Mouse (Mus musculus): ENCODE results near the gene Xxylt1. TPM values are rescaled to one million over a fixed set of nuclear protein-coding genes. Genes with fewer than 3 reads are reported as not detected.
"Not testable (repeated sequence)": the region's sequence is repeated elsewhere in the genome, so short reads cannot be mapped to it uniquely, and the experiment has no call there.

Xxylt1 gene
- polyA plus RNA-seq, 1 experiment from 2014 or later, result 19.1 TPM

DNA sequence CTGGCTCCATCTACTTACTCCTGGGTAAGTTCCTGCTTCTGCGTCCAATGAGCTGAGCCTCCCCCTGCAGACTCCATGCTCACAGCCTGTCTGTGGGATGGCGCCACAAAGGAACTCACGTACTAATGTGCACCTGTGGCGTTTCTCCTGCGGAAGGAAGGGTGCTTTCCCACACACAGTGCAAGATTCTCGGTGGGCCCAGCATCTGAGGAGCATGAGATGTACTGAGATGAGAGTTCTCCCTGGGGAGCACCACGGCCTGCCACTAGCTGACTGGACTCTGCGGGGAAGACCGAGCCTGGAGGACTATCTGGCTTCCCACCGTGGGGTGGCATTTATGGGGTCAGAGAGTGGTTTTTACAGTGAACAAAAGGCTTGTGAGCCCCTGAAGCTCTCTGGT is 69.0 kb downstream of the Xxylt1 start:
- DNase-seq (ENCODE audit: low spot score), result no peak
- no peak overlapping the region for H3K9ac ChIP-seq (ENCODE audit: low read depth, low read length)
- no peak for ATAC-seq (ENCODE audit: low read depth)
- H3K27me3 ChIP-seq (replicated peaks; ENCODE audit: control insufficient read depth, insufficient read depth, low read length), result no peaks in the 10 kb centered on the region
- no peaks in the 10 kb centered on the region for H3K36me3 ChIP-seq (ENCODE audit: control insufficient read depth, insufficient read depth, low read length)
- no peaks in the 10 kb centered on the region for H3K9me3 ChIP-seq (ENCODE audit: control insufficient read depth, low read length)
- H3K4me3 ChIP-seq (ENCODE audit: low read depth, low read length), result no peak overlapping the region
- no peak overlapping the region for H3K4me2 ChIP-seq (ENCODE audit: low read depth, low read length)
- H3K4me1 ChIP-seq (ENCODE audit: control insufficient read depth, insufficient read depth, low read length), result peaks cover 15% of the 10 kb centered on the region
- H3K27ac ChIP-seq (replicated peaks; ENCODE audit: low read depth, low read length), result no peak overlapping the region
- 86% methylated on average over 10 of the region's 10 CpGs for WGBS

DNA sequence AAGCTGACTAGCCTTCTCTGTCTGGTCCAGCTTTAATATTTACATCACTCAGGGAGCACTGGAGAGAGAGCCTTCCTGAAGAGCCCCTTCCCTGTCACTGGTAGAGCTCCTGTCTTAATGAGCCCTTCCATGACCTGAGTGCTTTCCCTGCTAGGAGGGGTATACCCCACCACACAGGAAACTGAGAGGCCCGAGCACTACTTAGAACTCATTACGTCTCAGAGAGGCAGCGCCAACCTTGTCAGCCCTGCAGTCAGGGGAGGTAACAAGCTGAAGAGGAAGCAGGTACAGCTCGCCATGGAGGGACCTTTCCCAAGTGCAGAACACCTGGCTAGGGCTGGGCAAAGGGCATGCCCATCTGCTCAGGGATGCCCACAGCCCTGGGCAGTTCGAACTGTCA is 70.8 kb downstream of the Xxylt1 start:
- Histone ChIP-seq H3K27me3 (replicated peaks; ENCODE audit: control insufficient read depth, insufficient read depth, low read length) (no peaks in the 10 kb centered on the region), H3K36me3 (ENCODE audit: control insufficient read depth, insufficient read depth, low read length) (no peaks in the 10 kb centered on the region), H3K4me1 (ENCODE audit: control insufficient read depth, insufficient read depth, low read length) (peaks cover 8% of the 10 kb centered on the region; the same call in 1 of the 2 replicates), H3K27ac (replicated peaks; ENCODE audit: low read depth, low read length) (no peak overlapping the region), H3K9ac (ENCODE audit: low read depth, low read length) (no peak overlapping the region), H3K9me3 (ENCODE audit: control insufficient read depth, low read length) (no peaks in the 10 kb centered on the region), H3K4me3 (ENCODE audit: low read depth, low read length) (no peak overlapping the region), H3K4me2 (ENCODE audit: low read depth, low read length) (no peak overlapping the region)
- WGBS, result 78% methylated on average over 5 of the region's 5 CpGs
- ATAC-seq (ENCODE audit: low read depth), result no peak
- no peak for DNase-seq (ENCODE audit: low spot score)

DNA sequence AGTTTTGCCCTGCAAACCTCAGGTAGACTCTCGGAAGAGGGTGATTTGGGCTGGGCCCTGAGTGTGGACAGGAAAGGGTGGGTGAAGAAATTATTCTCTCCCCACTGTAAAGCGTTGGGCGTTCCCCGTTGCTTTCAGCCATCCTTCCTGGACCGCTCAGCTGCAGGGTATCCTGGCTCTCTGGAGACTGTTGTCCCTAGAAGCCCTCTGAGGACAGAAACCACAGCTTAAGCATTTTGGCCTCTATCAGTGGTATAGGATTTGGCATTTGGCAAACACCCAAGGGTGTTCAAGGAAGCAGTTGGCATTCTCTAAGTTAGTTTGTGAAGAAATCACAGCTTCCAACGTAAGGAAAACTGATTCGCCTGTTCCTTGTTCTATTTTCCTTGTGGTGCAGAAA is 72.9 kb downstream of the Xxylt1 start:
- DNase-seq (ENCODE audit: low spot score) (peak; percentile 44), ATAC-seq (ENCODE audit: low read depth) (no peak)
- Histone ChIP-seq H3K9ac (ENCODE audit: low read depth, low read length) (no peak overlapping the region), H3K4me3 (ENCODE audit: low read depth, low read length) (no peak overlapping the region), H3K4me2 (ENCODE audit: low read depth, low read length) (no peak overlapping the region), H3K27ac (replicated peaks; ENCODE audit: low read depth, low read length) (peak overlapping the region; percentile 47; the same call in 1 of the 2 replicates), H3K27me3 (replicated peaks; ENCODE audit: control insufficient read depth, insufficient read depth, low read length) (no peaks in the 10 kb centered on the region), H3K4me1 (ENCODE audit: control insufficient read depth, insufficient read depth, low read length) (peaks cover 18% of the 10 kb centered on the region; the same call in 1 of the 2 replicates), H3K9me3 (ENCODE audit: control insufficient read depth, low read length) (no peaks in the 10 kb centered on the region), H3K36me3 (ENCODE audit: control insufficient read depth, insufficient read depth, low read length) (no peaks in the 10 kb centered on the region)
- 55% methylated on average over 7 of the region's 7 CpGs for WGBS

DNA sequence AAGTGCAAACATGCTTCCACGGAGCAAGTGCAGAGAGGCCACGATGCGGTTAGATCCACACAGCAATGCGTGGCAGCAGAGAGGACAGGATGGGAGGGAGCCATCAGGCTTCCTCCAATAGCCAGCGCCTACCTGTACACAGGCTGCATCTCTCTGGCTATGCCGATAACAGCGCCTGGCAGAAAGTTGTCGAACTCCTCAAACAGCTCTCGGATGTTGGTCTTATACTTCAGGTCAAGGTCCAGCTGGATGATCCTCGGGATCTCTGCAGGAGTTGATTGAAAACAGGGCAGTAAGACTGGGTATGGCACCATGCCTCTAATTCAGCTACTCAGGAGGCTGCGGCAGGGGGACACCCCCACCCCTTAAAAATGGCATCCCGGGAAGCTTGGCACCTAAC is 73.7 kb downstream of the Xxylt1 start:
- ATAC-seq (ENCODE audit: low read depth) (no peak), DNase-seq (ENCODE audit: low spot score) (no peak)
- no peak overlapping the region for H3K4me2 ChIP-seq (ENCODE audit: low read depth, low read length)
- no peaks in the 10 kb centered on the region for H3K9me3 ChIP-seq (ENCODE audit: control insufficient read depth, low read length)
- no peaks in the 10 kb centered on the region for H3K36me3 ChIP-seq (ENCODE audit: control insufficient read depth, insufficient read depth, low read length)
- 84% methylated on average over 12 of the region's 12 CpGs for WGBS
- peaks cover 24% of the 10 kb centered on the region; the same call in 1 of the 2 replicates for H3K4me1 ChIP-seq (ENCODE audit: control insufficient read depth, insufficient read depth, low read length)
- H3K4me3 ChIP-seq (ENCODE audit: low read depth, low read length), result no peak overlapping the region
- H3K27me3 ChIP-seq (replicated peaks; ENCODE audit: control insufficient read depth, insufficient read depth, low read length), result no peaks in the 10 kb centered on the region
- H3K9ac ChIP-seq (ENCODE audit: low read depth, low read length), result no peak overlapping the region
- no peak overlapping the region for H3K27ac ChIP-seq (replicated peaks; ENCODE audit: low read depth, low read length)

DNA sequence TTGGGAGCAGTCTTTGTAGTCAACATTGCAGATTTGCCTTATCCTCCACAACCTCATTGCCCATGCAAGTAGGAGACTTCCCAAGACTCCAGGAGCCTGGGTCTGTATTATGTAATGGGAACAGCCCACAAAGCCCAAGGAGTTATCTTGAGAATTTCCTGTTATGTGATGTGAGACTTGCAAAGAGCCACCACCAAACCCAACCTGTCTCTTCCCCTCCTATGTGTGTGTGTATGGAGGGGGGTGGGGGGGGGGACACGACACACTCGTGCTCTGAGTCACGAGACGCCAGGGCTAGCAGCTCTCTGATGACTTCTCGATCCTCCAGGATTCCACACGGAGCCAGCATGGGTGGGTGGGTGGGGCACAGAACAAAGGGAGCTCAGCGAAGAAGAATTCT is 75.5 kb downstream of the Xxylt1 start:
- Histone ChIP-seq H3K4me3 (ENCODE audit: low read depth, low read length) (no peak overlapping the region), H3K4me1 (ENCODE audit: control insufficient read depth, insufficient read depth, low read length) (peaks cover 24% of the 10 kb centered on the region; the same call in 1 of the 2 replicates), H3K27ac (replicated peaks; ENCODE audit: low read depth, low read length) (no peak overlapping the region), H3K9me3 (ENCODE audit: control insufficient read depth, low read length) (no peaks in the 10 kb centered on the region), H3K4me2 (ENCODE audit: low read depth, low read length) (no peak overlapping the region), H3K27me3 (replicated peaks; ENCODE audit: control insufficient read depth, insufficient read depth, low read length) (no peaks in the 10 kb centered on the region), H3K9ac (ENCODE audit: low read depth, low read length) (no peak overlapping the region), H3K36me3 (ENCODE audit: control insufficient read depth, insufficient read depth, low read length) (no peaks in the 10 kb centered on the region)
- WGBS, result 47% methylated on average over 7 of the region's 7 CpGs
- ATAC-seq (ENCODE audit: low read depth), result no peak
- DNase-seq (ENCODE audit: low spot score), result no peak

DNA sequence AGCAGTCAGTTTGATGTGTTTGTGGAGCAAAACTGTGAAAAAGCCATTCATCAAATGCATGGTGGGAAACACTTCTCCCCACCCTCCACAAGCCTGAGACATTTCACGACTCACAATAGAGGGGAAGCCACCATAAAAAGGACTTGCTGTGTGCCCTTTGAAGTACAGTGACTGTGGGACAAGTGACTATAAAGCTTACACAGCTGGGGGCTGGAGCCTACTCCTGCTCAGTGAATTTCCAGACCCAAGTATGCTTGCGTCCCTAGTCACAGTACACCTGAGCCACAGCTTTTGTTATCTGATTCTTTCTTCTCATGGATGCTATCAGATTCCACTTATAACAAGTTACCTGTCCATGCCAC is 76.9 kb downstream of the Xxylt1 start:
- no peak for ATAC-seq (ENCODE audit: low read depth)
- peak overlapping the region; percentile 38; the same call in 1 of the 2 replicates for H3K4me2 ChIP-seq (ENCODE audit: low read depth, low read length)
- H3K4me3 ChIP-seq (ENCODE audit: low read depth, low read length), result no peak overlapping the region
- no peak for DNase-seq (ENCODE audit: low spot score)
- no peaks in the 10 kb centered on the region for H3K27me3 ChIP-seq (replicated peaks; ENCODE audit: control insufficient read depth, insufficient read depth, low read length)
- H3K27ac ChIP-seq (replicated peaks; ENCODE audit: low read depth, low read length), result peak overlapping the region; percentile 48; the same call in 1 of the 2 replicates
- WGBS, result 55% methylated on average over 2 of the region's 2 CpGs
- no peak overlapping the region for H3K9ac ChIP-seq (ENCODE audit: low read depth, low read length)
- no peaks in the 10 kb centered on the region for H3K9me3 ChIP-seq (ENCODE audit: control insufficient read depth, low read length)
- H3K4me1 ChIP-seq (ENCODE audit: control insufficient read depth, insufficient read depth, low read length), result peaks cover 24% of the 10 kb centered on the region; the same call in 1 of the 2 replicates
- no peaks in the 10 kb centered on the region for H3K36me3 ChIP-seq (ENCODE audit: control insufficient read depth, insufficient read depth, low read length)

DNA sequence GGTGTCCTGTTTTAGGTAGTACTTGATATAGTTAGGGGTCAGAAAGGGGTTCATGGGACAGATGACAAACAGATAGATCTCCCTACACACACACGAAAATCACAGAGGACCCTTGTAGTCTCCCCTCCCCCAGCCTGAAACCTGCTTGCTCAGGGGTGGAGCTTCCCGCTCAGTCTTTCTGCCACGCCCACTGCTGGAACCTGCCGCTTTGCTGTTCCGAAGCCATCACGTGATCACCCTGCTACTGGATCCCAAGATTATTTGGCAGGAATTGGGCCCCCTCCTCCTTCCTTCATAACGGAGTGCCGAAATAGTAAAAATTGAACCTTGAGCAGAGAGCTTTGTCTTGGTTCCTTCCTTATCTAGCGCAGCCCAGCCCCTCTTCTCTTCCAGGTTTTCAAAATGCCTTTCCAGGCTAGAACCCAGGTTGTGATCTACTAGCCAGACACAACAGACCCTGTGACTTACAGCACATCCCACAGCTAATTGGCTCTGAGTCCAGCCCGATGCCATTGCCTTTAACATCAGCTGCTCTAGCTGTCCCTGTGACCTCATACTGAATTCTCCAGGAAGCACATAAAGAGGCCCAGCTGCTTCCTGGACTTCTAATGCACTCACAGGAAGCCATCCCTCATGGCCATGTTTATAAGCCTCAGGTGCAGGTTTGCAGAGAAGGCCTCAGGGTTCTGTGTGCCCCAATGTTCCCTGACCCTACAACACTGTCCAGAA is 77.5 kb downstream of the Xxylt1 start:
- not testable (repeated sequence) for H3K9me3 ChIP-seq (ENCODE audit: control insufficient read depth, low read length); H3K36me3 ChIP-seq (ENCODE audit: control insufficient read depth, insufficient read depth, low read length); H3K27me3 ChIP-seq (replicated peaks; ENCODE audit: control insufficient read depth, insufficient read depth, low read length); H3K4me3 ChIP-seq (ENCODE audit: low read depth, low read length)
- peak overlapping the region; percentile 48 for H3K27ac ChIP-seq (replicated peaks; ENCODE audit: low read depth, low read length)
- peak; percentile 50; the same call in 1 of the 2 replicates for ATAC-seq (ENCODE audit: low read depth)
- 8% methylated on average over 10 of the region's 10 CpGs for WGBS
- H3K9ac ChIP-seq (ENCODE audit: low read depth, low read length), result peak overlapping the region; percentile 37; the same call in 1 of the 2 replicates
- DNase-seq (ENCODE audit: low spot score), result peak; percentile 75
- H3K4me1 ChIP-seq (ENCODE audit: control insufficient read depth, insufficient read depth, low read length), result peaks cover 24% of the 10 kb centered on the region; the same call in 1 of the 2 replicates
- H3K4me2 ChIP-seq (ENCODE audit: low read depth, low read length), result peak overlapping the region; percentile 38

DNA sequence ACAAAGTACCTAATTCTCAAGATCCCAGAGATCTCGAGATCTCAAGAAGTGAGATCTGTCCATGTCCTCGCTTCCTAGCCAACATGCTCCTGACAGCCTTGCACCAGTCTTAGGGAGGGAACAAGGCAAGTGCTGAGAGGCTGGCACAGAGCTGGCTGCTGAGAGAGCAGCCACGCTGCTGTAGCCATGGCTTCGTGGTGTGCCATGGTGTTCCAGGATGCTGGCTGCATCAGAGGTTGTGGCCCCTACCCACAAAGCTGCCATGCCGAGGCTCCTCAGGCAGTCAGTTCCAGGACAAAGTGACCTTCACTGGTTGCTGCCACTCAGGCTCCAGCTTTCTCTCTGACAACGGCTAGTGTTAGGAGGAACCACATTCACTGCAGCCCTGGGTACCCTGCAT is 78.3 kb downstream of the Xxylt1 start:
- H3K27me3 ChIP-seq (replicated peaks; ENCODE audit: control insufficient read depth, insufficient read depth, low read length), result no peaks in the 10 kb centered on the region
- ATAC-seq (ENCODE audit: low read depth) (no peak), DNase-seq (ENCODE audit: low spot score) (no peak)
- H3K4me2 ChIP-seq (ENCODE audit: low read depth, low read length), result no peak overlapping the region
- no peaks in the 10 kb centered on the region for H3K36me3 ChIP-seq (ENCODE audit: control insufficient read depth, insufficient read depth, low read length)
- 74% methylated on average over 5 of the region's 6 CpGs for WGBS
- H3K4me1 ChIP-seq (ENCODE audit: control insufficient read depth, insufficient read depth, low read length), result peaks cover 15% of the 10 kb centered on the region; the same call in 1 of the 2 replicates
- no peaks in the 10 kb centered on the region for H3K9me3 ChIP-seq (ENCODE audit: control insufficient read depth, low read length)
- H3K4me3 ChIP-seq (ENCODE audit: low read depth, low read length), result no peak overlapping the region
- H3K27ac ChIP-seq (replicated peaks; ENCODE audit: low read depth, low read length), result no peak overlapping the region
- H3K9ac ChIP-seq (ENCODE audit: low read depth, low read length), result no peak overlapping the region

DNA sequence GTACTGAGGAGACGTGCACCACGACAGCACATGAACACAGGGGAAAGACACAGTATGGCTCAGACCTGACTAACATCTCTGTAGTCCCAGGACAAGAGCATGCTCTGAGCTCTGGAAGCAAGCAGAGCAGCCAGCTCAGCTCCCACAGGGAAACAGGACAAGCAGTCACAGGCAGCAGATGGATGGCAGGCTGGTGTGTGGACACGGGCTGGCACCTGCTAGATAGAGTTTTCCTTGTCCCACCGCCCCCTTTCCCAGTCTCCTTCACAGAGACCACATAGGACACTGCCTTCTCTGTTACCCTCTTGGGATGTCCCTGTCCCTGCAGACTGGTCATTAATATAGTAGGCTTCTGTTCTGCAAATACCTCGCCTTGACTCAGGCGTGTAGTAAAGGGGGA is 79.1 kb downstream of the Xxylt1 start:
- H3K9ac ChIP-seq (ENCODE audit: low read depth, low read length), result no peak overlapping the region
- no peak overlapping the region for H3K4me3 ChIP-seq (ENCODE audit: low read depth, low read length)
- no peaks in the 10 kb centered on the region for H3K36me3 ChIP-seq (ENCODE audit: control insufficient read depth, insufficient read depth, low read length)
- H3K4me1 ChIP-seq (ENCODE audit: control insufficient read depth, insufficient read depth, low read length), result peaks cover 15% of the 10 kb centered on the region; the same call in 1 of the 2 replicates
- no peaks in the 10 kb centered on the region for H3K9me3 ChIP-seq (ENCODE audit: control insufficient read depth, low read length)
- ATAC-seq (ENCODE audit: low read depth), result no peak
- no peak overlapping the region for H3K27ac ChIP-seq (replicated peaks; ENCODE audit: low read depth, low read length)
- 79% methylated on average over 6 of the region's 6 CpGs for WGBS
- DNase-seq (ENCODE audit: low spot score), result no peak
- no peaks in the 10 kb centered on the region for H3K27me3 ChIP-seq (replicated peaks; ENCODE audit: control insufficient read depth, insufficient read depth, low read length)
- H3K4me2 ChIP-seq (ENCODE audit: low read depth, low read length), result no peak overlapping the region

Data from embryonic facial prominence, embryonic 14.5 days (tissue).